Mouse (Mus musculus): ENCODE measurements around the gene Ksr2.
A peak's percentile ranks its signal among the peaks of the same experiment; 100 is the strongest.

Gene Ksr2

DNA sequence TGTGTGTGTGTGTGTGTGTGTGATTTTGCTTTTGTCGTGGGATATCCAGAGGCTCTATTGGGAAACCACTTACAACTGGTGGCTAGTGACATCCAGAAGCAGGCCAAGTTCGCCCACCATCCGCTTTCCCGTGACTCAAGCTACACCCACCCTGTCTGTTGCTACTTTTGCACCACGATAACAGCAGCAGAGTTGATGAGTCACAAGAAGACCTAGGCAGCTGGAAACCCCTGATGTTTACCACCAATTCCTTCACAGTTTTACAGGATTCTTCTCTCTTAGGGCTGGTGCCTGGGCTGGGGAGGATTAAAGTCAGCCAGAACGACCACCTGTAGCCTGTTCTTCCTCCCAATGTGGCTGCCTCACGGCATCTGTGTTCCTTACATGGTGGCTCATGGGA is 277.5 kb downstream of the Ksr2 start:
- DNase-seq (ENCODE audit: low spot score), result no peak

DNA sequence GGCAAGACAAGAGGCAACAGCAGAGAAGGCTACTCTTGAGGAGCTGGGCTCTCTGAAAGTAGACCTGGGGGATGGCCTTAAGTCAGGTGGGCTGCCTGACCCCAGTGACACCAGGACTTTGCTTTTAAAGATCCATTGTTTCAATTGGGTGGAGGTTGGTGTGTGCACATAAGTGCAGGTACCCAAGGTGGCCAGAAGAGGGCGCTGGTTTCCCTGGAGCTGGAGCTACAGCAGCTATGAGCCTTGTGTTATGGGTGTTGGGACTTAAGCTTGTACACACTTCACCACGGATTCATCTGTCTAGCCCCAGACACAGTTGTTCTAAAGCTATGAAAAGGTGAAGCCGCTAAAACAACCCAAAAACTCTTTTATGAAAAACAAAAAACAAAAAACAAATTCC is 279.8 kb downstream of the Ksr2 start:
- DNase-seq (ENCODE audit: low spot score), result no peak

DNA sequence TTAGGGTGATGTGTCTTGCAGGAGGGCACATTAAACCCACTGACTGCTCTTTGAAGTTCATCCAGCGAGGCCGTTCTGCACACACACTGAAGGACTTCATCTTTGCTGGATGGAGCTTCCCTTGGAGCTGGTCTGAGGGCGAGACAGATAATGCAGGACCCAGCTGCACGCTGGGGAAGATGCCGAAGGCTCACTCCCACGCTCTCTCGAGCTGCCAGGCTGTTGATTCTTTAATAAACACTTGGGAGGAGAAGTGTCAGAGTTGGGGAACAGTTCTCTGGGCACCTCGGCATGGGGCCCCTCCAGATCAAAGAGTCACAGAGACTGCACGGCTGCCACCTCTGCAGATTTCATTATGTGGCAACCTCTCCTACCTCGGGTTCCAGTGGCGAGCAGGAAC is 280.8 kb downstream of the Ksr2 start:
- DNase-seq (ENCODE audit: low spot score), result peak; percentile 9

GRCm38 (mm10) chr5:117696366-117696765 is 282.6 kb downstream of the Ksr2 start:
- DNase-seq (ENCODE audit: low spot score), result no peak

DNA sequence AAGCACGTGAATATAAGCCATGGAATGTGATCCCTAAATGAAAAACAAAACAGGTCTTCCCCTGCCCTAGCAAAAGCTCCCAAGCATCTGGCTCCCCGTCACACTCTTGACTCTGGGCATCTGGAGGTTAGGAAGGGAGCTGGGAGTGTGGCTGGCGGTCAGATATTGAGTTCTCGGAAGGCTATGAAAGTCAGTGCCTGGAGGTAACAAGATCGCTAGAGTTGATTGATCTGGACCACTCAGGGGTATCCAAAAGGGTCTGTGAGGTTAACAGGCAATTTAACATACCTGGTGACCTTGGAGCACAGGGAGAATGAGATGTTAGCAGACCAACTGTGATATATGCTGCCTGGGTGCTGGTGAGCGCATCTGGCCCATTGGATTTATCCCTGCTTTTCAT is 283.8 kb downstream of the Ksr2 start:
- no peak for DNase-seq (ENCODE audit: low spot score)

DNA sequence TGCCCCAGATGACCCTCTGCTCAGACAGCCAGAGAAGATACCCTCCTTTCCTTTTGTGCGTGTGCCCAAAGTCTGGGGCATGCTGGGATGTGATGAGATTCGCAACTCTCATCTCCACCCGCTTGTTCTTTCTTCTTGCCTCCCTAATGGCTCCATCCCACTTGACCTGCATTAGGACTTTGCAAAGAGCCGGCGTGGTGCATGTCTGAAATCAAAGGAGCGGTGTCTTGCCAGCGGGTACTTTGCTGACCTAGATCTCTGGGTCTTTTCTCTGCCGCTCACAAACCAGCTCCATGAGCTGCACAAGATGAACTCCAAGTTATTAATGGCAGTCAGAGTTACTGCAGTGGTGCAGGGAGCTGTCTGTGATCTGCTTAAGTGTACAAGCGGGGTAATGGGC is 290.6 kb downstream of the Ksr2 start:
- no peak for DNase-seq (ENCODE audit: low spot score)

DNA sequence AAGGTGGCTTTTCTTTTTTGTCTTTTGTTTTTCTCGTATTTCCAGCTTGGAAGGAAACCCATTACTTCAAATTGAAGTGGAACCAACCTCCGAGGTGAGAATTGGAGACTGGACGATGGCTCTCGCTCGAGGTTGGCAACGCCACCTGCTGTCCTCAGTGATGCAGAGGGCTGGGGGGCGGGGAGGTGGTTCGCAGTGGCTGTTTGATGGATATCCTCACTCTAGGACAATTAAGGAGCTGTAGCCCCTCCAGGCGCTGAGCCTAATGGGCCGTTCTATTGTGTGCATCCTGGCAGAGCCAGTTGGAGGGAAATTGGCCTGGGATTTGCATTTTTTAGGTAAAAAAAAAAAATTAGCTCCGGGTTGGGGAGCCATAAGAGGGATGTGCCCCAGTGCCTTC is 292.8 kb downstream of the Ksr2 start:
- DNase-seq (ENCODE audit: low spot score), result no peak

GRCm38 (mm10) chr5:117709306-117709705 is 295.5 kb downstream of the Ksr2 start:
- no peak for DNase-seq (ENCODE audit: low spot score)

GRCm38 (mm10) chr5:117711636-117712035 is 297.8 kb downstream of the Ksr2 start:
- DNase-seq (ENCODE audit: low spot score), result no peak

DNA sequence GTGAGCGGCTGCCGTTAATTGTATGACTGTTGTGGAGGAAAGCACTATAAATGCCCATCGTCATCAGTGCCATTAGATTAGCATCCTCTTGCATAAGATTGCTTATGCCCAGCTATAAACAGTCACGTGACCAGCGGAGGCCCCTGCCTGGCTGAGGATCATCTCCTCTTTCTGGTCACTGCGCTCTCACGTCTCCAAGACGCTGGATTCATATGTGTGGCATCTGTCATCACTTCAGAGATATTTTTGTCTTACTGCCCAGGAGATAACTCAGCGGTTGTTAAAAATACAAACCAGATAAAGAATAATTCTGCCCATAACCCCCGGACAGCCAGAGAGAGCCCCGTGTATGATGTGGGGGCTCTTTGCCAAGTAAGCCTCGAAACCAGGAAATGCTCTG is 298.4 kb downstream of the Ksr2 start:
- no peak for DNase-seq (ENCODE audit: low spot score)

DNA sequence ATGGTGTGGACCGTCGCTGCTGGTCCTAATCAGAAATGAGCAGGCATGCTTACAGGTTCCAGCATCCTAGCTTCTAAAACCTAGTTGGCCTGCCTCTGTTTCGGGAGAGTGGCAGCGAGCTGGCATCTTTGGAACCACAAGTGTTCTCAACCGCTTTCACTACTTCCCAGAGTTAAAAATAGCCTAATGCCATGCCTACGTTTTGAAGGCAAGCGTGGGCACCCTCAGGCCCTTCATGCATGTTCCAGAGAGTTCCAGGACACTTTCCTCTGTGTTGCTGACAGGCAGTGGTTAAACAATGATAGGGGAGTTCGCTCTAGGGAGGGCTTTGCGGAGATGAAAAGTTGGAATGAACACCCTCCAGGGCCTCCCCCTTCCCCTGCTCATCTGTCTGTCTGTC is 303.3 kb downstream of the Ksr2 start:
- DNase-seq (ENCODE audit: low spot score), result no peak

- no peak for DNase-seq (ENCODE audit: low spot score)
Measured at GRCm38 (mm10) chr5:117723316-117723715, 309.5 kb downstream of the Ksr2 start.

- DNase-seq (ENCODE audit: low spot score), result no peak
Measured at GRCm38 (mm10) chr5:117726548-117726947, 312.7 kb downstream of the Ksr2 start.

GRCm38 (mm10) chr5:117727138-117727537 is 313.3 kb downstream of the Ksr2 start:
- no peak for DNase-seq (ENCODE audit: low spot score)

GRCm38 (mm10) chr5:117731311-117731710 is 317.5 kb downstream of the Ksr2 start:
- no peak for DNase-seq (ENCODE audit: low spot score)

DNA sequence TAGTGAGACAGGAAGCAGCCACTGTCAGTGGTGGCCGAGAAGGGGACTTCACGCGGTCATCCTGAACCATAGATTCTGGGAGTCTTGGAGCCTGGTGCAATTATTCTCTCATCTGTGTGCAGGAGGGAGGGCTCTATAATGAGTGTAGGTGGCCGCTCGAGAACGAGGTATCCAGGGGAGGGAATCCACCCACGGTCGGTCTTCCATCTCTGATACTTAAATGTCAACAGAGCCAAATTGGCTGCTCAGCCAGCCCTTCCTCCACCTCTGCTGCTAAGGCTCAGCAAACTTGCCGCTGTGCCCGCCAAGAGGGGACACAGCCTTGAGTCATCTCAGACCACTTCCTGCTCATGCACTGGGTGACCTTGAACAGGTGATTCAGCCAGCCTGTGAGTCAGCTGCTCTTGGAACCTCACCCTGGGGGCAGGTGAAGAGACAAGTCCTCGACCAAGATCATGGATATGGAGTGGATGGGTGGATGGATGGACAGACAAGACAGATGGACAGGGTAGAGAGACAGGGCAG is 330.9 kb downstream of the Ksr2 start:
- peak; percentile 26 for DNase-seq (ENCODE audit: low spot score)

DNA sequence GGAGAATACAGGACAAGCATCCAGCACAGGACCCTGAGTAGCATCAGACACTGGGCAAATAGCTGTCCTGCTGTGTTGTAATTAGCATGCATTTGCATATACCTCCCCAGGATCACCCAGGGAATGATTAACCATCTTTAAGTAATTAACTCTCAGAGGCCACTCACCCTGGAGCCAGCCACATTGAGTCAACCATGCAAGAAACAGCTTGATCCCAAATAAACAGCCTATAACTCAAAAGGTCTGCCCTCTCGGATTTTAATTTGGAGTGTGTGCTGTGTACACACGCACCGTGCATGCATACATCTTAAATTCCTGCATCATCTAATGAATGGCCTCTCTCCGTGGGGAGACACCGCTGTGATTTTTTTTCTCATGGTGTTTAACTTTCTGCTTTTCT is 335.6 kb downstream of the Ksr2 start:
- no peak for DNase-seq (ENCODE audit: low spot score)

- DNase-seq (ENCODE audit: low spot score), result no peak
Measured at GRCm38 (mm10) chr5:117757696-117758482, 344.1 kb downstream of the Ksr2 start.

- no peak for DNase-seq (ENCODE audit: low spot score)
Measured at GRCm38 (mm10) chr5:117761181-117761832, 347.5 kb downstream of the Ksr2 start.

GRCm38 (mm10) chr5:117764496-117764895 is 350.7 kb downstream of the Ksr2 start:
- DNase-seq (ENCODE audit: low spot score), result no peak

DNA sequence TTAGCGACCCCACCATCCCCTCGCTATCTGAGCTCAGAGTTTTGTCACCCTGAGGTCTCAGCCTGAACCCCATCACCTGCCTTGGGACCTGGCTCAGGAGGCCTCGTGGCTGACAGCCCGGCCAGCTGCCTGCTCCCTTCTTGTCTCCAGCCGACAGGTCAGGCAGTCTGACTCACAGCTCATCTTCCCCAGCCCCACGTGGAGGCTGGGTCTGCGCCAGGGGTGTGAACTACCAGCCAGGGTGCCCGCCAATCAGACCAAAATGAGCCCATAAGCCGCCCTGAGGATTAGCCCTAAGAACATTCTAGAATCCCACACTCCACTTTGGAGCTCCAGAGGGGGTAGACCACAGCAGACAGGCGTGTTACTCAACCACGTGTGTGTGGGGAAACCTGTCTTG is 365.4 kb downstream of the Ksr2 start:
- no peak for DNase-seq (ENCODE audit: low spot score)

DNA sequence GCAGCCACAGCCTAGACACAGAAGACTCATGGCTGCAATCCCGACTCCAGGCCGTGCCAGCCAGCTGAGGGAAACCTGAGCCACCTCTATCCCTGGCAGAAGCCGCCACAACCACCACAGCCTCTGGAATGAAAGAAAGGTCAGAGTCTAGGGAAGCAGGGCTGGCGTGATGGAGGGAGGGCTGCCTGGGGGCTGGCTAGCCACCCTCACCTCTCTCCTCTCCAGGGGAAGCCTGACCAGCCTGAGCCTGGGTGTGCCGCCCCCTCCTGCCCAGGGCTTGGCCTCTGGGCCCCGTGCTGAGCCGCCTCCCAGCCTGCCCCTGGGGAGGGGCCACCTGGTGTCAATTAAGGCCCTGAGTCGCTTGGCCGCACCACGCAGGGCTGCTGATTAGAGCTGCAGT is 366.9 kb downstream of the Ksr2 start, which contains the start of gene Nos1:
Gene Nos1 (plus strand): TSS at position 352 of the 400 bp plus-strand sequence.
- DNase-seq (ENCODE audit: low spot score), result no peak

DNA sequence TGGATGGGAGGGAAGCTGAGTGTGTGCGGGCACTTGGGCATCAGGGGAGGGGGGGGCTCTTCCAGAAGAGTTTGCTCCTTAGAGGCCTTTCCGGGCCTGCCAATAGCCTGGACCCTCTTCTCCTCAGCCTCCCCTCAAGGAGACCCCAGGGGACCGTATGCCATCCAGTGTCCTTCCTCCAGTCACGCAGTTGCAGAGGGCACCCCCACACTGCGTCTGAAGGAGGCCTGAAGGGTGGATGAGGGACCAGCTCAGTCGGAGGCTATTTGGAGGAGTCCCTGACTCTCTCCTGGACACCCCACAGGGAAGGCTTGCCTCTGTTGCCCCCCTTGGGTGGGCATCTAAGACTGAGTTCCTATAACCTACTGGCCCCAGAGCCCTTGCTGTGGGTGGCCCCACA is 367.4 kb downstream of the Ksr2 start:
- DNase-seq (ENCODE audit: low spot score), result no peak

Measured in ovary, adult 18-20 months (tissue).